Mouse (Mus musculus): Measurements from ENCODE around the gene Fbln5.

The Fbln5 gene

DNA sequence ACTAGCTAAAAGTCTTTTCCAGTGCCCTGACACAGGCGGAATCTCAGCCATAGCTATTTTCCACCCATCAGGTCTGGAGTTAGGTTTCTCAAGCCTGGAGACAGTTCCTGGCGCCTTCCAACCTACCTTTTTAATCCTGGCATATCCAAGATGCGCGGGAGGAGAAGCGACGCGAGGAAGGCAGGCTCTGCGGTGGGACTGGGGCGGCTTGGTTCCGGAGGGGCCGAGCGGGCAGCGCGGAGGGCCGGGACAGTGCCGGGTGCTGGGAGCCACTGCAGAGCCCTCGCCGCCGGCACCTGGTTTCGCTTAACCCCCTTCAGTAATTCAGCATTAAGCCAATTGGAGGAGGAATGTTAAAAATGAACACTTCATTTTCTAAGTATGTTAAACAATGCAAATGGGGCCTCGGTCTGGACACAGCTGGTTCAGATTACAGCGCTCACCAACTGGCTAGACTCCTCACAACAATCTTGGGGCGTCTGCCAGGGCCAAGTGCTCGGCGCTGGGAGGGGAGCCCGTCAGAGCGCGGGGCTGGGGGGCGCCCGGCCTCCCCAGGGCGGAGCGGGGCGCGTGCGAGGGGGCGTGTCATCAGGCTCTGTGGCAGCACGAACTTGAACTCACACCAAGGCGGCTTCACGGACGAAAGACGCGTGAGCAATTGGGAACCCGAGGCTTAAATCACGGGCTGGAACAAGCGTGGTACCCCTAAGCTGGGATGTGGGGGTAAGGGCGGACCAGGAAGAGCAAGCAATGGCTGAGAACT, at the start of gene Fbln5:
TSS of gene Fbln5 (minus strand) at position 448 of the 763 bp plus-strand sequence.
- DNase-seq (ENCODE audit: low read depth, low spot score), result no peak

DNA sequence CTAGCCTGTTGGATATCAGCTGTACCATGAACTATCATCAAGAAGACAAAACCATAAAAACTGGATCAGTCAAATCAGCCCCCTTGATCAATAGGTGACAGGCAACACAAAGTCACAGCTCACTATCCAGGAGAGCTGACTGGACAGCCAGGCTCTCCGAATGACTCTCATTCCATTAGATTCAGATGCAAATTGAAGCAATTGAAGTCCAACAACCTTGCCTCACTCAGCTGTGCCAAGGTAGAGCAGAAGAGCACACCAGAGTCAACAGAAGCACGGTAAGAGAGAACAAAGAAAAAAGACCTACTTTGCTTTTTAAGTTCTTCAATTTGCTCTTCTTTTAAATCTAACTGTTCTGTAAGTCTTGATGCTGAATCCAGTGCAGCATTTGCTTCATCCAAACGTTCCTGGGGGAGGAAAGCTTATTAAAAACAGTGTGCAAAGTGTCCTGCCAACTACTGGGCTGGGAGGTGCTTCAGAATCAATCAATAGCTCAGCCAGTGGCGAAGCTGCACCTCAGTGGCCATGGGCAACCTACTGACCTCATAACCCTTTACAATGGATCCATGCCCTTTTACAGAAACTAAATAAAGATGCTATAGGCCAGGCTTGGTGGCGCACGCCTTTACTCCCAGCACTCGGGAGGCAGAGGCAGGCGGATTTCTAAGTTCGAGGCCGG, 43.6 kb upstream of the Fbln5 start:
- DNase-seq (ENCODE audit: low read depth, low spot score), result no peak

DNA sequence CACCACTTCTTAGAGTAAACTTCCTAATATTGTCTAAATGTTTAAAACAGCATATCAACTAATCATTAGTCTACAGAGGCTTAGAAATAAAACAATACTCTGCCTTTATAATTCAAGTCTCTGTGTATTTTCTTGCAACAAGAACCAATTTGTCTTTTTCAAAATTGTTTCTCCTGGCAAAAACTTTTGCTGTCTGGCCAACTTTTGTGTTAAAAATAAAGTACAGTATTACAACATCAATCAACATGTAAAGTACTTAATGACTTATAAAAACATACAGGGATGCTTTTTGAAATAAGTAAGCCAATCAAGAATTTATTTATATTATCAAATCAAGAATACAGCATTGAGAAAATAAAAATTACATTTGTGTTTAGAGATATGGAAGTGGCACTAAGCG, 41.4 kb upstream of the Fbln5 start:
- DNase-seq (ENCODE audit: low read depth, low spot score), result no peak

DNA sequence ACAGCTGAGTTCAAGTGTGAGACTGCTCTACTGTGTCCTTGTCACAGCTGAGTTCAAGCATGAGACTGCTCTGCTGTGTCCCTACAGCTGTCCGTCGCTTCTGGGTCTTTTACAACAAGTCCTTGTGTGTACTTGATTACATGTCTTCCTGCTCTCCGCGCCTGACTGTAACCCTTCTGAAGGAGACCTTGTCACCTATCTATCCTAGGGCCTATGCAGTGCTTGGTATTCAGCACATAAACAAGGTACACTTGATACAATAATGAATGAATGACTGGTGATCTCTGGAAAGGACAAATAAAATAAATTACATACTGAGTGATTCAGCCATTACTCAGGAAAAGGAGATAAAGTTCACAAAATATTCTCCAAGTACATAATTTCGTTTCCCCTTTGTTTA, 39.2 kb upstream of the Fbln5 start:
- no peak for DNase-seq (ENCODE audit: low read depth, low spot score)

DNA sequence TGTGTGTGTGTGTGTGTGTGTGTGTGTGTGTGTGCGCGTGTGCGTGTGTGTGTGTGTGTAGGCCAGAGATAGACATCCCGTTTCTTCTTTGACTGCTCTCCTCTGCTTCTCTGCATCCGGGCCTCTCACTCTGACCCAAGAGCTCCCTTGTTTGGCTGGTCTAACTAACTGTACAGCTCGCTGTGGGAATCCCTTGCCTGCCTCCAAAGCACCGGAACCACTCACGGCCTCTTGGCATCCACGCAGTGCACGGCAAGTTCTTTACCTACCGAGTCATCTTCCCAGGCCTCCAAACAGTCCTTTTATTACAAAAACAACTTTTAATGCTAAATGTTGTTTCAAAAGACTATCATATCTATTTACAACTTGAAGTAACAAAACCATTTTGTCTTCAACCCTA, 35.5 kb upstream of the Fbln5 start:
- DNase-seq (ENCODE audit: low read depth, low spot score), result no peak

DNA sequence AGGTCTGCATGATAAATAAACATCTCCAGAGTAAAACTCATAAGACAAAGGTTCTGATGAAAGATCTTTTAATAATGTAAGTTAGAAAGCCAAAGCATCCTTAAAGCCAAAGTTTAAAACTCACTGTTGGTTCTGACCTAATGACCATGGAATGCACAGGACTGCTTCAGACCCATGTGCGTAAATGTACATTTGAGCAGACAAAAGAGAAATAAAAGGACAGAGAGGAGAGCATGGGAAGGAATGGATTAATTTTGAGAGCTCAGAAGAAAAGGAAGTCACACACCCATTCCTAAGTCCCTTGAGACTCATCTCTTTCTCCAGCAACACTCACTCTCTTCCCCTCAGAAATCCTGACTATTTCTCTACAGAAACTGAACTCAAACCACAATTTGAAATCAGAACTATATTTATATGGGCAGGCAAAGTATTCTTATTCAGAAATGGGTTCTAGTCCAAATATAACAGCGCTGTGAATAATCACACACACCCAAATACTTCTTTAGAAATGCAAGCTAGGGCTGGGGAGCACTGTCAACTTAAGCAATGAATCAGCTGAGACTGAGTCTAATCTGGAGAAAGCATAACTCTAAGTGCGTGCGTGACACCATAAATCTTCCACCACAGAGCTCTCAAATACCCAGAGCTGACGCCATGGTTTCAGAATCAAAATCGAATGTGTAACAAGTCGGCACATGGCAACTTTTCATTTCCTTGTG, 33.1 kb upstream of the Fbln5 start:
- no peak for DNase-seq (ENCODE audit: low read depth, low spot score)

DNA sequence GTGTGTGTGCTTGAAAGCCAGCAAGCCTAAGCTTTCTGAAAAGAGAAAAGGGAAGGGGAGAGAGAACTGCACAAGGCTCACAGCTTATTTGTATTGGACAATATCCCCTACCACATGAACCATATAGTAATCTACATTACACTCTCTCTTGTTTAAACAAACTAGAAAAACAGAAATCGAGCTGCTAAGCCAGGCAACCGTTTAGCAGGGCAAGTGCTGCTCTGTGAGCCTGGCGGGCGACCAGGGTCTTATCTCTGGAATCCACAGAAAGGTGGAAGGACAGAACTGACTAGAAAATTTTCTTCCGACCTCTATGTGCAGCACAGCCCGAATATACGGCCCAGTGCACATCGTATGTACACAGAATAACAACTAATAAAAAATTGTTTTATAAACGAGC, 32.5 kb upstream of the Fbln5 start:
- no peak for DNase-seq (ENCODE audit: low read depth, low spot score)

DNA sequence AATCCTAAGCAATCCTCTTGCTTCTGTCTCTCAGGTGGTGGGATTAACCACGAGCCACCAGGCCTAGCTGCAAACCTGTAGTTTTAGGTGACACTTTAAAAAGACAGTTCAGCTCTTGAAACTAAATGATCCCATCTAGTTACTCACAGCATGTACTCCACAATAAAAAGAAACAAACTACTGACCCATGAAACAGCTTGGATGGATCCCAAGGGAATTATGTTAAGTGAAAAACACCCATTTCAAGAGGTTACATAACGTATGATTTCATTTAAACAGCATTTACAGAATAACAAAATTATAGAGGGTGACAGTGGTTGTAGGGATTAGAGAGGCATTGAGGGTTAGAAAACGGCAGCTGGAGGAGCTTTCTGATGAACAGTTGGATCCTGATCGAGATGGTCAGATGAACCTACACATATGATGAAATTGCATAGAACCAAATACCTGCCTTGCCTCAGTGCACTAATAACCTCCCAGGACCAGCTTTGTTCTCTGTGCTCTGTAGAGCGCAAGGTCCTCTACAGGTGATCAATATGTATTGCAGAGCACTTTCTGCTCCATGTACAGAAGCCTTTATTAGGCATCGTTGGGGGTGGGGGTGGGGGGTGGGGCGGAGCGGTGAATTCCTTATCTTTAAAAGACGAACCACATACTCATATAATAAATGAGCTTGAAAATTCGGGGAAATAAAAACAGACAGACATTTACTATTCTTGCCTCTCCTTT, 17.9 kb upstream of the Fbln5 start:
- no peak for DNase-seq (ENCODE audit: low read depth, low spot score)

DNA sequence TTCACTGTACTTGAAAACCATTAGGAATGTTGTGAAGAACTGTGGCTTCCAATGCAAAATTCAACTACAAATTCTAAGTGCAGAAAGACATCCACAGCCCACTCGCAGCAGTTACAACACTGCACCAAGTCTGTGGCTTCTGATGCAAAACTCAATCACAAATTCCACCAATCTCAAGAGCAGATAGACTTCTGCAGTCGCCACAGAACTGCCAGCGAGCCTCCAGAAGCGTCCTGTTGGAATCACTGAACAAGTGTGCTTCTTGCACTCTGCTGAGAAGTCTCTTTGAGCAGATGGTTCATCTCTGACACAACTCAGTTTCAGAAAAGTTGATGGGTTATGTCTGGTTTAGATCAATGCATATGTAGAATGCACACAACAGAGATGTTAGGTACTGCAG, 15.9 kb upstream of the Fbln5 start:
- no peak for DNase-seq (ENCODE audit: low read depth, low spot score)

DNA sequence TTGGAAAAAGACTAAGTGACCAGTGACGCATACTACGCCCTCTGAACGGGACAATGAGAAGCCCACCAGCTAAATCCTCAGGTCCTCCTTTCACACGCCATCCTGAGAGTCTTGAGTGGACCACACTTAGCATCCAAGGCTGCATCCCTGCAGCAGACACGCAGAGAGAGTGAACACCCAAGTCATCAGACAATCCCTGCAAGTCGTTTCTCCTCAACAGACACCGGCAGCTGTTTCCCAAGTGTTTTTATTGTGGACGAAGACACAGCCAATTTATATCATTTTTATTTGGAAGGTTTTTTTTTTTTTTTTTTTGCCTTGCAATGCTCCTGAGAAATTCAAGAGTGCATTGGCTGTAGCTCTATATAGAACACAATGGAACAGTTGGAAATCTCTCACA, 14.9 kb upstream of the Fbln5 start:
- DNase-seq (ENCODE audit: low read depth, low spot score), result no peak

DNA sequence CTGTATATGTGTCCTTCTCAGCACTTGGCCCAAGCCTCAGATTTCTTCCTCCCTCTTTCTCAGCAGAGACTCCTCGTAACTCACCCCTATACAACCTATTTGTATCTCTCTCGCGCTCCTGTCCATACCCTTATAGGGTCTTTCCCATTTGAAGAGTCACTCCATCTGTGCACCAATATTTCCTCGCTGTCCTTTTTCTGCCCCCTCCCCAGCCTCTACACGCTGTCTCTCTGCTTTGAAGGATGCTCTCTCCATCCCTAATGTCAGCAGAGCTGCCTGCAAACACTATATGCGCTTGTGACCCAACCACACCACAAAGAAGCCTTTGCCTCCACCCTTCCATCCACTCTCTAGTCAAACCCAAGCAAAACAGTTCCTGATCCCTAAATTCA, 14.3 kb upstream of the Fbln5 start:
- no peak for DNase-seq (ENCODE audit: low read depth, low spot score)

DNA sequence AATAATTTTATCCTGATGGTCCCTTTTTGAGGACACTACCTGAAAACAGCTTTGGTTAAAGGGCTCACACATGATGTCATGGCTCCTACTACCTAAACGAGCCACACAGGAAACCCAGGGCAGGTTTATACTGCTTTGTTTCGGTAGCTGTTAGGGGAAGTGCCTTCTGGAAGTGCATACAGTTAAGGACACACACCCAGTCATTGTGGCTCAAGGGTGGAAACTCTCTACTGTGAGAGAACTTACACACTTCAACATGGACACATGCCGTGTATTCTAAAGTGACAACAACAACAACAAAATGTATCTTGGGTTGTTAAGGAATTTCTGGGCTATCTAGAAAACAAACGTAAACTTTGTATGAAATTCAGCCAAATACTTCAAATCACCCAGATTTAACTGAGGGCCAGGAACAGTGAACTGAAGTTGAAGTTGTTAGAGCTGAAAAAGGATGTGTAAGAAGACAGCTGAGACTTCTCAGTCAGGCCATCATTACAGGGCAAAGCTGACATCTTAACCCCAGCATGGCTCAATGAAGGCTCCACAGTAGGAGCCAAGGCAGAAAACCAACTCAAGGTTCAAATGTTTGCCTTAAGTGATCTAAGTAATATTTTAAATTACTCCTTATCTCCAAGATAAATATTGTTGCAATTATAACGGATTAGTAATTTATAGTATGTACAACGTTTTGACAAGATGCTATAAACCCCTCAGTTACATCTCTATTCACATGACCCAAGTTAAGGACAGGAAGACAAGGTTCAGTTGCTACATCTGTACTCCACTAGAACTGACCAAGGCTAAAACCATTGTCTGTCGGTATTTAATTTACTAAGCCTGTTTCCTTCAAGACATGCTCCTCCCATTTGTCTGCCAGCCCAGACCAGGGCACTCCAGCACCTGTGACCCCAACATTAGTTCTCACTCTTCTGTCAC, 13.6 kb upstream of the Fbln5 start:
- DNase-seq (ENCODE audit: low read depth, low spot score), result no peak

DNA sequence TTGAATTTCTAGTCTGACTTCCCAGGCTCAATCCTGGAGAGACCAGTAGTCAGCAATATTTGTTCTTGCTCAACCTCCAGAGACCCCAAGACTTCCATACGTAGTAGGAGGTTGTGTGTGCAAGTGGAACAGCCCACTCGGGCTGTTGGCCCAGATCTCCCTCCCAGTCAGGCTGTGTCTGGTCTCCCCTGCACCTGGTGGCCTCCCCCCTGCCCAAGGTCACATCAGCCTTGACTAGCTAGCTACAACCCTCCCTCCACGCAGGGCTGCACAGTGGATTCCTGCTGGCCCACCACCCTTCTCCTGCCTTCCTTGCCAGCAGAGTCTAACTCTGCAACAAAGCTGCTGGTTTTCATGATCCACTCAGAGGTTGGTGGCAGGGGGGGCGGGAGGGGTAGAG, 12.4 kb upstream of the Fbln5 start:
- DNase-seq (ENCODE audit: low read depth, low spot score), result no peak

DNA sequence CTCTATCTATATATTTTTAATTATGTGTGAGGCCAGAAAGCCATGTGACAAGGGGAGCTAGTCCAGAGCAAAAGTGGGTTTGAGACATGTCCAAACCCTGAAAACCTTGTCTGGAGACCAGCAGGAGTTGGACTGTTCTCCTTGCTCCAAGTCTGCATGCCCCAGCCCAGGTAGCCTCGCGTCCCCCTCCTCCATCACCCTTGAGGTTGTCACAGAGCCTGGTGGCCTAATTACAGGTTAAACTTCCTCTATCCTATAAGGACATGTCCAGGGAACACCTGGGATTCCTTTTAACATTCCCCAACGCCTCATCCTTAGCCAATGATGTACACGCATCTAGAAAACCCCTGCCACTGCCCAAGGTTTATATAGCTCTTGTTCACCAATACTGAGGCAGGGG, 4.3 kb upstream of the Fbln5 start:
- no peak for DNase-seq (ENCODE audit: low read depth, low spot score)

DNA sequence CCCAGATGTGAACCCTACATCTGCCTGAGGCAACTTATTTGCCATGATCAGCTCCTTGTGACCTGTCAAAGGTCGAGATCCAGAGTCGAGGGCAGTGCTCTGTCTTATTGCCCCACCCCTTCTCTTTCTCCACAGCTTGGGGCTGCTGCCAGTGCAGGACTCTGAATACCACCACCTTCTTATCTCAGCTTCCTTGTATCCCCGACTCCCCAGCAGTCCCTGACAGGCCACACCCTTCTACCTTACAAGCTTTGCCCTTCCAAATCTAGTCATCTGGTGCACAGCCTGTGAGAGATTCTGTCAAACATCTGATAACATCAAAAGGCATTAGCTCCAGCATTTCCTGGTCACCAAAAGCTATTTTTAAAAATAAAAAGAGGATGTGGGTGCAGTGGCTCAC, 2.7 kb upstream of the Fbln5 start:
- no peak for DNase-seq (ENCODE audit: low read depth, low spot score)

DNA sequence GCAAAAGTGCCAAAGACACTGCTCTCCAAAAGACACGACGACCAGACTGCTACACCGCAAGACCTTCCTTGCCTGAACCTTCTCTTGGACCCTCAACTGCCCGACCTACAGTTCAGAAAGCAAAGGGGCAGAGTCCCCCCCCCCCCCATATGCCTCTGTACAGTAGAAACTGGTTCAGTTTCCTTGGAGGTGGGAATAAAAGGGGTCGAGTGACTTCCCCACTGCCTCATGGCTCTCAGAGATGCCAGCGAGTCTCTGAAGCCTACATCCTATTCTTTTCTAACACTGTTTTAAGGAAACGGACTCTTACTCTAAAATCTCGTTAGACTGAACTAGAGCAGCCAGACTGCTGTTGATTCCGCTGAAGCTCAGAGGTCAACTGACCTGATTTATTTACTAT, 715 bp upstream of the Fbln5 start:
- DNase-seq (ENCODE audit: low read depth, low spot score), result no peak

DNA sequence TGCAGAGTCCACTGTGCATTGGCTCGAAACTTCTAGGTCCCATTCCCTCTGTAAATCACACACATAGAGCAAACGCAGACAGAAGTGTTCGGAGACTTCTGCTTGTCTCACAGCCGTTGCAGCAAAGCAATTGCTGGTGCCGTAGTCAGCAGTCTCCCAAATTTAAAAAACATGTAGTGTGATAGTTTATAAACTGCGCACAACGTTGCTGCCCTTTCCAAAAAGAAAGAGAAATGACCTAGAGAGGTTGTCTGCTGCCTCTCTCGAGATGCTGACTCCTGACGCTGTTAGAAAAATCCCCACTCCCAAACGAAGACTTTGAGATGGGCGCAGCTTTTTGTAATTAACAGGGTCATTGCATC, 628 bp downstream of the Fbln5 start:
- no peak for DNase-seq (ENCODE audit: low read depth, low spot score)

DNA sequence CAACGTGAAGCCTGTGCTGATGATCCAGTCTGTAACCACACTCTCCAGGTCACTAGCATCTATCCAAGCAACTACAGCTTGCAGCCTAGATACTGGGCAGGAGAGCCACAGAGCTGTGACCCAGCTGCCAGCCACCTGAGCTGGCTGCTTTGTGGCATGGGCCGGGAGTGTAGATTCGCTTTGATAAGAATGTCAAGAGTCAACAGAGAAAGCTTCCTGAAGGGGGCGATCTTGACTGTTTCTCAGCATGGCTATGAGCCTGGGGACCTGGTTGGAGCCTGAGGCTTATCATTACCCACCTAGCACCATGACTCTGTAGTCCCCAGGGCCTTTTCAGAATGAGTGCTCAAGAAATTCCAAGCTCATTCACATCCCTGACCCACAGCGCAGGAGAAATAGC, 2.0 kb downstream of the Fbln5 start:
- DNase-seq (ENCODE audit: low read depth, low spot score), result no peak

DNA sequence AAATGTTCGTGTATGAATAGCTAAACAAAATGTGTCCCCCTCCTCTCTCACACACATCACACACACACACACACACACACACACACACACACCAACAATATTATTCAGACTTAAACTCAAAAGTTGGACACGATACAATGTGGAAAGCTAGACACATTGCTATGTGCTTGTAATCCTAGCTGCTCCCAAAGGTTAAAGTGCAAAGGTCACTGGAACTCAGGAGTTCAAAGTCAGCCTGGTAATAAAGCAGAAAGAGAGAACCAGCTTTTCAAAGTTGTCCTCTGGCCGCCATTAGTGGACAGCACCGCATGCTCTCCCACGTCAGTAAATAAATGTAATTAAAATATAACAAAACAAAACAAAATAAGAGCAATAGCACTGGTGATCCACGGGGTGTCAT, 3.1 kb downstream of the Fbln5 start:
- DNase-seq (ENCODE audit: low read depth, low spot score), result no peak

DNA sequence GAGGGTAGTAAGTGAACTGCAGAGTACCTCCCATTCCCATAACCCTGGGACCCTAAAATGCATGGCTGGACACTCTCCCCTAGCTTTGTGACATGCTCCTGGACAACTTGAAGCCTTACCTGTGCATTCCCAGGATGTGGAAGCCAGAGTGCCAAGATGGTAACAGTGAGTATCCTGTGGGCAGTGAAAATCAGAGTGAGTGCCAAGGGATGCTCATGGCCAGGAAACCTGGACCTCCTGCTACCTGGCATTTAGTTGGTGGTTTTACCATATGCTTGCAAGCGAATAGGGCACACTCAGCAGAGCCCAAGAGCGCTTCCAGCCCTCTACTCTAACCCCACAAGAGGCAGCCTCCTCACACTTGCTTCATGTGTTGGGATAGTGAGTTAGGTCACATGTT, 4.4 kb downstream of the Fbln5 start:
- no peak for DNase-seq (ENCODE audit: low read depth, low spot score)

DNA sequence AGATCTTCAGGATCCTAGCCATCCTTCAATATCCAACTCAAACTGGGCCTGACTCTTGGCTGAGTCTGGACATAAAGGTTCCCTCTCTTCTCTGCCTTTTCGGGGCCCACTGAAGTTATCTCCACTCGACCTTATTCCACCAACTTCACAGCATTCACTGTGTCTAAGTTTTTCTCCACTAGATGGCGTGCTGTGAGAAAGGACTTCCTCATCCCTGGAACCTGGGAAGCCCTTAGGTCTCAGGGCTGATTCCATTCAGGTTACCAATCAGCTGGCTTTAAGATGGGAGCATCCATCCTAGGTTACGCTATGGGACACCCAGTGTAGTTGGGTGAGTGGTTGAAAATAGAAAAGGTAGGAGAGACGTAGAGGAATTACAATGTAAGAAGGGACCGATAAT, 7.7 kb downstream of the Fbln5 start:
- no peak for DNase-seq (ENCODE audit: low read depth, low spot score)
